Mouse (Mus musculus) forebrain, embryonic 12.5 days (tissue): Measurements from ENCODE around the gene Rhot2. TPM values are rescaled to one million over a fixed set of nuclear protein-coding genes. Genes with fewer than 3 reads are reported as not detected.
A peak's percentile ranks its signal among the peaks of the same experiment; 100 is the strongest.

Experiments used
- ATAC-seq: fragments of 200-750 bp; cut with Nextera tagmentation; 2 replicates; pipeline ENCODE4 v1.8.0; 2017; ENCODE audit warnings: moderate TSS enrichment; ENCODE audit not compliant: low FRiP score
- H3K27ac ChIP-seq: fragments of 300-500 bp; sonication (generic); 2 replicates; pipeline ENCODE4 v1.5.1; 2016; ENCODE audit warnings: mild to moderate bottlenecking
- H3K27me3 ChIP-seq: fragments of 300-500 bp; sonication (generic); 2 replicates; pipeline ENCODE4 v1.6.1; 2016; ENCODE audit warnings: mild to moderate bottlenecking
- H3K36me3 ChIP-seq: fragments of 300-500 bp; sonication (generic); replicated peaks from 2 replicates; pipeline ENCODE4 v1.6.1; 2016; ENCODE audit warnings: mild to moderate bottlenecking
- H3K4me1 ChIP-seq: fragments of 300-500 bp; sonication (generic); 2 replicates; pipeline ENCODE4 v1.6.1; 2016
- H3K4me2 ChIP-seq: fragments of 300-500 bp; sonication (generic); 2 replicates; pipeline ENCODE4 v1.6.1; 2016; ENCODE audit warnings: mild to moderate bottlenecking, moderate library complexity
- H3K4me3 ChIP-seq: fragments of 300-500 bp; sonication (generic); replicated peaks from 2 replicates; pipeline ENCODE4 v1.5.1; 2016; ENCODE audit warnings: mild to moderate bottlenecking
- H3K9ac ChIP-seq: fragments of 300-500 bp; sonication (generic); 2 replicates; pipeline ENCODE4 v1.6.1; 2016; ENCODE audit warnings: mild to moderate bottlenecking
- H3K9me3 ChIP-seq: fragments of 300-500 bp; sonication (generic); 2 replicates; pipeline ENCODE4 v1.6.1; 2016
- WGBS: fragments of 180-500 bp; shearing (Covaris S2); methylation state at CpG from one replicate; pipeline ENCODE4 v1.1.7; 2016; 5-methylcytosine and 5-hydroxymethylcytosine counted together
- polyA plus RNA-seq: library from polyadenylated mRNA; unstranded; fragments of >200 nt; fragmentation: Nextera tagmentation; extraction: Ambion mirVana; gene quantifications from 2 replicates; pipeline ENCODE4 v1.2.1, GENCODE M21; 2016

The Rhot2 gene
- polyA plus RNA-seq, 1 experiment from 2014 or later = 20.9 TPM

DNA sequence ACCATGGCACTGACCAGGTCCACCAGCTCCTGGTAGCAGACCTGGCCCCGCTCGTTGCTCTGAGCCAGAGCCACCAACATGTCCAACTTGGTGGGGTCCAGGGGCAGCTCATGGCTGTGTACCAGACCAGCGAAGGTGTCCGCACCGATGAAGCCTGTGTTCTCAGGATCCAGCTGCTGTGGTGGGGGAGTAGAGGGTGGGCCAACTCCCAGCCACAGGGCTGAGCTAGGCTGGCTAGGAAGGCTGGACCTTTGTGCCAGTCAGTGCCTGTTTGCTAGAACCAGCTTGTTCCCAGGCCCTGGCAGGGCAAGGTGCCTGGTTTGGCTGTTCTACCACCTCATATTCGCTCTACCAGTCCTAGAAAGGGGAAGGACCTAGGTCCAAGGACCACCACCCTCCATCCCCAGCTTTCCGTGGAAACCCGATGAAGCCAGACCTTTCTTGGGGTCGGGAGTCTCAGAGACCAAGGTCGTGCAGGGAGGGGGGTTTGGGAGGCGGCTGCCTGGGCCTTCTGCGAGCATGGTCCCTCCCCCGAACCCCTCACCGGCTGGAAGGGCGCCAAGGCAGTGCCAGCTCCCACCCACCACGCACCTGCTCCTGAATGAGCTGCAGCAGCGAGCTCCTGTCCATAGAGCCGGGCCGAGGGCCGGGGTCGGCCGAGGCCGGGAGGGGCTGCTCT lies 8.1 kb downstream of the Rhot2 start:
- Histone ChIP-seq H3K36me3 (peaks cover 52% of the 10 kb centered on the region), H3K4me2 (peak overlapping the region; percentile 72), H3K9me3 (no peaks in the 10 kb centered on the region), H3K27me3 (no peaks in the 10 kb centered on the region), H3K27ac (peak overlapping the region; percentile 73), H3K9ac (peak overlapping the region; percentile 64), H3K4me1 (peaks cover 59% of the 10 kb centered on the region), H3K4me3 (peak overlapping the region; percentile 38)
- WGBS = 29% methylated on average over 18 of the region's 23 CpGs
- ATAC-seq = no peak

DNA sequence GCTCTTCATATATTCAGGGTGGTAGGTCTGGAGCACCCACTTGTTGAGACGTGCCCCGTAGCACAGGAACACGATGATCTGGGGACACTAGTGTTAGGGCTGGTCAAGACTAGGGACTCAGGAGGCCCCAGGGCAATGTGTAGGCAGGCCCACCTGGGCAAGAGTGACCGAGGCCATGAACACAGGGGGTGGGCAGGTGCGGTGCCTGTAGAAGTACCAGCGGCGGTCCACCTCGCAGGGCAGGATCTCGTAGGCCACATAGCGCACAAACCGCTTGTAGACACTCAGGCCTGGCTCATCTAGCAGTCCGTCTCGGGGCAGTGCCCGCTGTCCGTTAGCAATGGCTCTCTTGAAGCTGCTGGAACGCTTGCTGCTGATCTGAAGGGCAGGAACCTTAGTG lies 8.8 kb downstream of the Rhot2 start:
- Histone ChIP-seq H3K36me3 (peaks cover 52% of the 10 kb centered on the region), H3K4me2 (peak overlapping the region; percentile 84; the same call in 1 of the 2 replicates), H3K4me3 (no peak overlapping the region), H3K27me3 (no peaks in the 10 kb centered on the region), H3K9me3 (no peaks in the 10 kb centered on the region), H3K4me1 (peaks cover 66% of the 10 kb centered on the region), H3K9ac (no peak overlapping the region), H3K27ac (peak overlapping the region; percentile 73; the same call in 1 of the 2 replicates)
- ATAC-seq = no peak
- WGBS = 96% methylated on average over 16 of the region's 16 CpGs

DNA sequence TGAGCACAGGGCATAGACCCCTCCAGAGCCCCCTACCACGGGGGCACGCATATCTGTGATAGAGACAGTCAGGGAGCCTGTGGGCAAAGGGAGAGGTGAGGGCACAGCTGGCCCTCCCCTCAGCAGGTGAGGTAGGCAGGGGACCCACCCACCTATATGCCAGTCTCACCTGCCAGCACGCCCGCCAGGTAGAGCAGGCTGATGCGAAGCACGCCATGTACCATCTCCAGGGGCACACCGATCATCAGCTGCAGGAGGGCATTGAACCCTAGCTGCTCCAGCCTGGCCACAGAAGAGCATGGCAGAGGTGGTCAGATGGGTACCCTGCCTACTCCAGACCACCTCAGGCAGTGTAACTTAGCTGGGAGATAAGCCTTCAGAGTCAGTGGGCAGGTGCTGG lies 9.3 kb downstream of the Rhot2 start:
- Histone ChIP-seq H3K4me1 (peaks cover 71% of the 10 kb centered on the region), H3K36me3 (peaks cover 52% of the 10 kb centered on the region), H3K9ac (no peak overlapping the region), H3K27me3 (no peaks in the 10 kb centered on the region), H3K4me3 (no peak overlapping the region), H3K27ac (no peak overlapping the region), H3K9me3 (no peaks in the 10 kb centered on the region), H3K4me2 (0 out of 2 replicates have a peak overlapping the region, but pooled peaks have one; percentile 84)
- no peak for ATAC-seq
- WGBS = 91% methylated on average over 7 of the region's 7 CpGs

DNA sequence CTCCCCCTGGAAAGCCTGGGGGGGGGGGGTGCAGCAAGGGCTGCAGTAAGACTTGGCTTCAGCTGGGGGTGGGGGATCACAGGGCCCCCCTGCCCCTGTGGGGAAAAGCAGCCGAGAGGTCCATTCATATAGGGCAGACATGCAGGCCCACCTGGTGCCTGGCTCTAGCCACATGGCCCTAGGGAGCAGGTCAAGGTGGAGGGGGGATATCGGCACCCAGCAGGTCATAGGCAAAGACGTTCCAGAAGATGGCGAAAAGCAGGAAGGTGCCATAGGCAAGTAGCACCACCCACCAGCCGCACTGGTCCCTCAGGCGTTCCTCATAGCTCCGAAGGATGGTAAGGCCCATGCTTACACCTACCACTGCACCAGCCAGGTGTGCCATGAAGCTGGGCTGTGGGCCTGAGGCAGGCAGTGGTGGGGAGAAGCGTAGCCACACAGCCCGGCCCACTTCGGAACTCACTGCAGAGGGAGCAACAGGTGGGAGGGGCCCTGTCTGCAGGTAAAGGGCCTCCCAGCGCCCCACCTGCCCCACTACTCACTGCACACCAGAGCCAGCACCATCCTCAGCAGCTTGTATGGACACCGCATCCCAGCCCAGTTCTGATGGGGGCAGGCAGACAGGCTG lies 9.9 kb downstream of the Rhot2 start:
- Histone ChIP-seq H3K27me3 (no peaks in the 10 kb centered on the region), H3K4me3 (peak overlapping the region; percentile 83), H3K27ac (no peak overlapping the region), H3K4me1 (peaks cover 77% of the 10 kb centered on the region), H3K9me3 (no peaks in the 10 kb centered on the region), H3K4me2 (peak overlapping the region; percentile 84), H3K36me3 (peaks cover 52% of the 10 kb centered on the region), H3K9ac (peak overlapping the region; percentile 71)
- WGBS = 85% methylated on average over 12 of the region's 12 CpGs
- no peak for ATAC-seq

- Histone ChIP-seq H3K4me3 (peak overlapping the region; percentile 83), H3K4me1 (peaks cover 83% of the 10 kb centered on the region), H3K36me3 (peaks cover 47% of the 10 kb centered on the region), H3K9ac (peak overlapping the region; percentile 71), H3K27ac (peak overlapping the region; percentile 93; the same call in 1 of the 2 replicates), H3K27me3 (no peaks in the 10 kb centered on the region), H3K4me2 (peak overlapping the region; percentile 84), H3K9me3 (no peaks in the 10 kb centered on the region)
- 61% methylated on average over 6 of the region's 6 CpGs for WGBS
- ATAC-seq = no peak
These were observed 10.6 kb downstream of the Rhot2 start for GRCm38 (mm10) chr17:25833961-25834594.

DNA sequence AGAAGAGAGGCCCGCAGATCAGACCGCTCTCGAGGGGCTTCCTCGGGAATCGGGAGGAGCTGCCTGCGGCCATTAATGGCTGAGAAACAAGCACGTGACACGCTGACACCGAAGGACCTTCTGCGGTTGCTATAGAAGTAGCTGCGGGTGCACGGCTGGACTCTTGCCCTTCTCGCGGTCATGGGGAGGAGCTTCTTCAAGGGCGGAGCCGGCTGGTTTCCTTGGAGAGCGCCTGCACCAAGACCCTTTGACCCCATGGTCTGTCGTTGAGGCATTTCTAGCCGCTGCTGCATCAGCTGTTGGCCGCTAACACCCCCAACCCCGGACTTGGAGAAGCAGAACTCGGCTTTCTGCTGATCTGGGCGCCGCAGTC lies 11.4 kb downstream of the Rhot2 start, which contains the start of gene Stub1:
Gene Stub1, minus strand, starts transcription at position 114 of the 373 bp plus-strand sequence.
- Histone ChIP-seq H3K27ac (peak within 1 kb of the TSS; percentile 93), H3K9me3 (no peaks in the 10 kb centered on the region), H3K4me2 (peak within 1 kb of the TSS; percentile 84), H3K9ac (peak within 1 kb of the TSS; percentile 91), H3K4me1 (peaks cover 85% of the 10 kb centered on the region), H3K27me3 (no peaks in the 10 kb centered on the region), H3K4me3 (peak within 1 kb of the TSS; percentile 83), H3K36me3 (peaks cover 41% of the 10 kb centered on the region)
- peak; percentile 57 for ATAC-seq
- 0% methylated on average over 24 of the region's 24 CpGs for WGBS

DNA sequence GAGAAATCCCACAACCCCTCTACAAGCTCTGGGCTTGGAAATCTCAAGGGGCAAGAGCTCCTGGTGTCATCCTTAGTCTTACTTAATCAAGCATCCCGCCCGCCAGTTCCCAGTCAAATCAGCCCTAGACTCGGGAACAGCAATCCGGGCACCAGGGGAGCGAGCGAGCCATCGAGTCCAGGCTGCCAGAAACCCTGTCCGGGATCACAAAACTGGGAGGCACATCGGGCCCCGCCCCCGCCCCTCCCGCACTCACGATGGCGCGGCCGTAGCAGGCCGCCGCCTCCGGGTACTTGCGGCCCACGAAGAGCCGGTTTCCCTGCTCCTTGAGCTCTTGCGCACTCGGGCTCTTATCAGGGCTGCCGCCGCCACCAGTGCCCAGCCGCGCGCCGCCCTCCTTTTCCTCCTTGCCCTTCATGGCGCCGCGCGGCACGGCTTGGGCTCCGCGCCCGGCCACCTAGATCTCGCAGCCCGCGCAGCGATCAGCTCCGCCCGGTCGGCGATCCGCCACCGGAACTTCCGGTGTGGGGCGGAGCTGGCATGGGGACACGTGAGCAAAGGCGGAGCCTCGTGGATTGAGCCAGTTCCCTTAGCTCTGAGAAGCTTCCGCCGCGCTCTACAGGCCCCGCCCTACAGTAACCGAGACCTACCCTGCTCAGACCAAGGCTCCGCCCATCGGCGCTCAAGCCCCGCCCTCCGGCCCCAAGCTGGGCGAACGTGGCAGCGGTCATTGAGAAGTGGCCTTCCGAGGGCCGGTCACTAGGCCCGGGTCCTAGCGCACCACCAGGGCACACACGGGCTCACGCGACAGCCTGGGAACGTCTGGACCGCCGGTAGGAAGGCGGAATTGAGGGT lies 12.0 kb downstream of the Rhot2 start:
- peaks cover 85% of the 10 kb centered on the region for H3K4me1 ChIP-seq
- under 1% methylated on average over 69 of the region's 77 CpGs for WGBS
- no peaks in the 10 kb centered on the region for H3K27me3 ChIP-seq
- peak overlapping the region; percentile 83 for H3K4me3 ChIP-seq
- ATAC-seq = peak; percentile 90
- peak overlapping the region; percentile 91 for H3K9ac ChIP-seq
- H3K36me3 ChIP-seq = peaks cover 37% of the 10 kb centered on the region
- H3K4me2 ChIP-seq = peak overlapping the region; percentile 84
- no peaks in the 10 kb centered on the region for H3K9me3 ChIP-seq
- peak overlapping the region; percentile 93 for H3K27ac ChIP-seq

- peak overlapping the region; percentile 83 for H3K4me3 ChIP-seq
- peaks cover 45% of the 10 kb centered on the region for H3K36me3 ChIP-seq
- 70% methylated on average over 21 of the region's 21 CpGs for WGBS
- peak overlapping the region; percentile 91 for H3K9ac ChIP-seq
- no peaks in the 10 kb centered on the region for H3K27me3 ChIP-seq
- H3K4me2 ChIP-seq = peak overlapping the region; percentile 84
- ATAC-seq = no peak
- peak overlapping the region; percentile 93; the same call in 1 of the 2 replicates for H3K27ac ChIP-seq
- H3K9me3 ChIP-seq = no peaks in the 10 kb centered on the region
- H3K4me1 ChIP-seq = peaks cover 82% of the 10 kb centered on the region
These were observed 13.0 kb downstream of the Rhot2 start for GRCm38 (mm10) chr17:25831451-25832281.

DNA sequence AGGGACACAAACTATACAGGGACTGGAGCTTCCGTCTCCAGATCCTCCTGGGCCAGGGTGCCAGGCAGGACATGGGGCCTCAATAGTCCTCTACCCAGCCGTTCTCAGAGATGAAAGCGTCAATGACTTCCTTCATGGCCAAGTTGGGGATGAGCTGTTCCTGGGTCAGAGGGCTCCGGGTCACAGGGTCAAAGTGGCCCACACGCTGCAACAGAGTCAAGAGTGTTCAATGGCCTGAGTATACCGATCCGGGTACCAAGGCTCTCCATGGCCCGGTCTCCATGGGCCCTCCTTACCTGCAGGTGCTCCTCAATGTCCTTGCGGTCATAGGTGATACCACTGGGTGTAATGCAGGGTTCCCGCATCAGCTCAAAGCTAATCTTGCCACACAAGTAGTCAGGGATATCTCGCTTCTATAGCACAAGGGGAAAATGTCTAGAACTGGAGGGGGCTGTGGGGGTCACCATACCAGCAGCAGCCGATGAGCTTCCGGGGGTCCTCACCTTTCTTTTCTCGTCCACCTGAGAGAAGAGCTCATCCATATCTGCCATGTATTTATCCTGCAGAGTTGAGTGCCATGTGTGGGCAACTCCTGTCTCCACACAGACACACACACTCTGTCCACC lies 13.7 kb downstream of the Rhot2 start:
- H3K36me3 ChIP-seq = peaks cover 53% of the 10 kb centered on the region
- peak overlapping the region; percentile 83 for H3K4me3 ChIP-seq
- H3K27me3 ChIP-seq = no peaks in the 10 kb centered on the region
- 88% methylated on average over 14 of the region's 14 CpGs for WGBS
- H3K9me3 ChIP-seq = no peaks in the 10 kb centered on the region
- H3K9ac ChIP-seq = no peak overlapping the region
- peak overlapping the region; percentile 84 for H3K4me2 ChIP-seq
- H3K27ac ChIP-seq = no peak overlapping the region
- H3K4me1 ChIP-seq = peaks cover 80% of the 10 kb centered on the region
- ATAC-seq = no peak

- H3K9me3 ChIP-seq = no peaks in the 10 kb centered on the region
- H3K4me2 ChIP-seq = peak overlapping the region; percentile 84
- no peak overlapping the region for H3K27ac ChIP-seq
- ATAC-seq = no peak
- peak overlapping the region; percentile 85; the same call in 1 of the 2 replicates for H3K9ac ChIP-seq
- WGBS = 83% methylated on average over 4 of the region's 4 CpGs
- H3K27me3 ChIP-seq = no peaks in the 10 kb centered on the region
- peak overlapping the region; percentile 63 for H3K4me3 ChIP-seq
- H3K36me3 ChIP-seq = peaks cover 55% of the 10 kb centered on the region
- H3K4me1 ChIP-seq = peaks cover 80% of the 10 kb centered on the region
These were observed 14.4 kb downstream of the Rhot2 start for GRCm38 (mm10) chr17:25830200-25830753.
